Mouse (Mus musculus) heart, embryonic 16.5 days (tissue): Measurements from ENCODE around the gene Pelo. TPM values are rescaled to one million over a fixed set of nuclear protein-coding genes. Genes with fewer than 3 reads are reported as not detected.

ENCODE experiments used
- ATAC-seq: fragments of 200-750 bp; cut with Nextera tagmentation; replicated peaks from 2 replicates; pipeline ENCODE4 v1.8.0; 2017; ENCODE audit warnings: moderate number of reproducible peaks; ENCODE audit not compliant: insufficient read depth, low FRiP score; ENCODE audit errors: extremely low read depth
- H3K27ac ChIP-seq: fragments of 300-500 bp; sonication (generic); 2 replicates; pipeline ENCODE4 v1.5.1; 2014; ENCODE audit warnings: mild to moderate bottlenecking, low read length, control low read depth, moderate library complexity
- H3K27me3 ChIP-seq: fragments of 300-500 bp; sonication (generic); 2 replicates; pipeline ENCODE4 v1.6.1; 2014; ENCODE audit warnings: low read length, mixed read lengths; ENCODE audit not compliant: control insufficient read depth, insufficient read depth
- H3K36me3 ChIP-seq: fragments of 300-500 bp; sonication (generic); 2 replicates; pipeline ENCODE4 v1.6.1; 2014; ENCODE audit not compliant: control insufficient read depth, insufficient read depth
- H3K4me1 ChIP-seq: fragments of 300-500 bp; sonication (generic); 2 replicates; pipeline ENCODE4 v1.6.1; 2014; ENCODE audit warnings: low read length, mixed read lengths; ENCODE audit not compliant: control insufficient read depth, insufficient read depth
- H3K4me2 ChIP-seq: fragments of 300-500 bp; sonication (generic); 2 replicates; pipeline ENCODE4 v1.6.1; 2014; ENCODE audit warnings: low read depth, mild to moderate bottlenecking, control low read depth, low read length
- H3K4me3 ChIP-seq: fragments of 300-500 bp; sonication (generic); 2 replicates; pipeline ENCODE4 v1.5.1; 2014; ENCODE audit warnings: mild to moderate bottlenecking, control low read depth, low read length
- H3K9ac ChIP-seq: fragments of 300-500 bp; sonication (generic); 2 replicates; pipeline ENCODE4 v1.6.1; 2014; ENCODE audit warnings: low read length, control low read depth
- H3K9me3 ChIP-seq: fragments of 300-500 bp; sonication (generic); replicated peaks from 2 replicates; pipeline ENCODE4 v1.6.1; 2016; ENCODE audit warnings: low read length; ENCODE audit not compliant: control insufficient read depth
- WGBS: fragments of 180-500 bp; shearing (Covaris S2); extraction: QIAGEN DNeasy Blood & Tissue Kit; methylation state at CpG from one replicate; pipeline ENCODE4 v1.1.7; 2014; 5-methylcytosine and 5-hydroxymethylcytosine counted together
- polyA plus RNA-seq: library from polyadenylated mRNA; unstranded; fragments of >200 nt; fragmentation: Nextera tagmentation; extraction: Ambion mirVana; gene quantifications from 2 replicates; pipeline ENCODE4 v1.2.1, GENCODE M21; 2015

Pelo gene
- polyA plus RNA-seq, 1 experiment from 2014 or later = 6.9 TPM

DNA sequence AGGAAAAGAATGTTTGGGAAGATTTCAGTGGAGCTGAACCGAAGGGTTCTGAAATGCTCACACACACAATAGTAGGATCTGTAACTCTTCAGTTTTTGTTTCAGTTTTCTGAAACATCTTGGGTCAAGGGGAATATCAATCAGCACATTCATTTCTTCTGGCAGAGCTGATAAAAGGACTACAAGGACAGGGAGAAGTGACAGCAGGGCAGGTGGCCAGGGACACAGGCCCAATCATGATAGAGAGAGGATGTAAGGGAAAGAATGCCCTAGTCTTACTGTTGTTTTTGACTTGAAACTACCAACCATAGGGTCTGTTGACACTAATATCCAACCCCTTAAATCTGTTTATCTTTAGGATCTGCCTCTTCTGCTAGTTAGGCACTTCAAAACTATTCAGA, 34.5 kb upstream of the Pelo start:
- WGBS = 53% methylated on average over 1 of the region's 1 CpGs
- H3K9ac ChIP-seq = no peak overlapping the region
- no peak overlapping the region for H3K4me2 ChIP-seq
- no peak overlapping the region for H3K4me3 ChIP-seq
- no peaks in the 10 kb centered on the region for H3K36me3 ChIP-seq
- no peak for ATAC-seq
- no peaks in the 10 kb centered on the region for H3K9me3 ChIP-seq
- no peaks in the 10 kb centered on the region for H3K27me3 ChIP-seq
- 0 out of 2 replicates have a peak, but pooled peaks cover 3% of the 10 kb centered on the region for H3K4me1 ChIP-seq
- H3K27ac ChIP-seq = no peak overlapping the region

DNA sequence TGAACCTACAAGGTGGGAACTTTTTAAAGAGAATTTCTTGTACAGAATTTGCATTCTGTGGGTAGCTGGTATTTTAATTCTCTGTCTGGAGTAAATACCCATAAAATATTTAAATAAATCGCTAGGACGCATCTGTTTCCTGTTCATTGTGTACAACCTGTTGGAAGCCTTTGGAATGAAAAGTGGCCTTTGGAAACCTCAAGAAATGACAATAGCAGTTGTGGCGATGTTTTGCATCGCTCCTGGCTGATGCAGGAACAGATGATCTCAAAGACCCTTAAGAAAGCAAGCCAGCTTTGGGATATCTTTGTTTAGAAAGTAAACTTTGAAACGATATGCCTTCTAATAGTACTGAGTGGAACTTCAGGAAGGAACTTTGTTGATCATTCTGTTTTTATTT, 28.8 kb upstream of the Pelo start:
- 57% methylated on average over 5 of the region's 5 CpGs for WGBS
- Histone ChIP-seq H3K9ac (no peak overlapping the region), H3K4me3 (no peak overlapping the region), H3K27ac (no peak overlapping the region), H3K9me3 (no peaks in the 10 kb centered on the region), H3K27me3 (no peaks in the 10 kb centered on the region), H3K4me1 (no peaks in the 10 kb centered on the region), H3K4me2 (no peak overlapping the region), H3K36me3 (no peaks in the 10 kb centered on the region)
- ATAC-seq = no peak

DNA sequence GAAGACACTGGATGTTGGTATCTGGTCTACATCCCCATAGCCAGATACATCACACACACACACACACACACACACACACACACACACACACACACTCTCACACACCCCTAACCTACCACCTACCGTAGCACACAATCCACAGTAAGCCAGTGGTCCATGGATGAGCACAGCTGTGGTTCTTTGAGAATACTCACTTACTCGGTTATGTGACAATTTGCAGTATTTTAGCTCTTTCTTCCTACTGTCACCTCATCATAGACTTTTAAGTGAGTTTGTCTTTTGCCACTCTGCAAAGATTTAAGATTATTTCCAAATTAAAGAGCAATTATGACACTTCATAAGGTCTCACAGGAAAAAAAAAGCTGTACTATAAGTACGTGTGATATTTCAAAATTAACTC, 28.2 kb upstream of the Pelo start:
- ATAC-seq = no peak
- WGBS = 80% methylated on average over 3 of the region's 3 CpGs
- no peak overlapping the region for H3K4me3 ChIP-seq

GRCm38 (mm10) chr13:115116930-115117621, 27.1 kb upstream of the Pelo start:
- Histone ChIP-seq H3K27ac (no peak overlapping the region), H3K9ac (no peak overlapping the region), H3K4me3 (no peak overlapping the region), H3K4me2 (no peak overlapping the region), H3K27me3 (no peaks in the 10 kb centered on the region), H3K9me3 (no peaks in the 10 kb centered on the region), H3K4me1 (no peaks in the 10 kb centered on the region), H3K36me3 (no peaks in the 10 kb centered on the region)
- 73% methylated on average over 3 of the region's 3 CpGs for WGBS
- no peak for ATAC-seq

More for the DNA sequence above, 28.2 kb upstream of the Pelo start:
- H3K27me3 ChIP-seq = no peaks in the 10 kb centered on the region
- H3K36me3 ChIP-seq = no peaks in the 10 kb centered on the region
- no peaks in the 10 kb centered on the region for H3K9me3 ChIP-seq
- H3K9ac ChIP-seq = no peak overlapping the region
- no peaks in the 10 kb centered on the region for H3K4me1 ChIP-seq
- H3K27ac ChIP-seq = no peak overlapping the region
- H3K4me2 ChIP-seq = no peak overlapping the region

DNA sequence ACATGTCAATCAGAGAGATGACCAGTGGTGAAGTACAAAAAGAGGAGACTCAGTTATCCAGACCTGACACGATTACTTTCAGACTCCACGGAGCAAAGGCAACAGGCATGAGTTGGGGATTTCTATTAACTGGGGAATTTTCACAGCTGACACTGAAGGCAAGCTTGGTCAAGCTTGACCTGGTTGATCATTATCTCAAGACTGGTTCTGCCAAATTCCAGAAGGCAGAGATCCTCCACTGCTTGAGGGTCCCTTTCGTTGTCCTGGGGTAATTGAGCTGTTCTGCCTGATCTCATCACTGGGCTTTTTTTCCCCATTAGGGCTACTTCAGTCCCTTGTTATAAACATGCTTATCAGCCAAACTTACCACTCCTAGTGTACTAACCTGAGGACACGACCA, 19.6 kb upstream of the Pelo start:
- no peak overlapping the region for H3K9ac ChIP-seq
- no peaks in the 10 kb centered on the region for H3K9me3 ChIP-seq
- H3K36me3 ChIP-seq = no peaks in the 10 kb centered on the region
- no peak for ATAC-seq
- 72% methylated on average over 4 of the region's 4 CpGs for WGBS
- H3K4me1 ChIP-seq = no peaks in the 10 kb centered on the region
- no peaks in the 10 kb centered on the region for H3K27me3 ChIP-seq
- H3K4me2 ChIP-seq = no peak overlapping the region
- H3K27ac ChIP-seq = no peak overlapping the region
- H3K4me3 ChIP-seq = no peak overlapping the region

DNA sequence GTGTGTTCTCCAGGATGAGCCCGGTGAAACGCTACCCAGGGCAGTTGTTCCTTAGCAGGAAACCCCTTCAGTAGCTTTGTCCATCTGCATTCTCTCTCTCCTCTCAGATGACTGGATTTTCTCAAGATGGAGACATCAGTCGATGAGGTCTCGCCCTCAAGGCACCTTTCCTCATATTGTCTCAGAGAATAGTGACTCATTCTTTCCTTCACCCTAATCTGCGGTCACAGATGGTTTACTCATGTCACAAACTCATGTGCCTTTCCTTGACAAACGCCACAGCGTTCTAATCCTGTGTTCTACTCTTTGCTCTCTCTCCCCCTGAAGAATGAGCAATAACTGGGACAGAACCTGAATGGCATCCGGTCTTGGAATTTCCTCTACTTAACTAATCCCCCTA, 17.4 kb upstream of the Pelo start:
- Histone ChIP-seq H3K4me3 (no peak overlapping the region), H3K4me1 (no peaks in the 10 kb centered on the region), H3K27me3 (no peaks in the 10 kb centered on the region), H3K4me2 (no peak overlapping the region), H3K9ac (no peak overlapping the region), H3K36me3 (no peaks in the 10 kb centered on the region), H3K9me3 (no peaks in the 10 kb centered on the region), H3K27ac (no peak overlapping the region)
- 72% methylated on average over 8 of the region's 8 CpGs for WGBS
- no peak for ATAC-seq

- WGBS = 74% methylated on average over 10 of the region's 10 CpGs
- no peak for ATAC-seq
These were observed 16.2 kb upstream of the Pelo start for GRCm38 (mm10) chr13:115106183-115106582.

GRCm38 (mm10) chr13:115102754-115103153, 12.8 kb upstream of the Pelo start:
- Histone ChIP-seq H3K27ac (no peak overlapping the region), H3K4me2 (peak overlapping the region; percentile 66), H3K9ac (no peak overlapping the region), H3K27me3 (no peaks in the 10 kb centered on the region), H3K9me3 (no peaks in the 10 kb centered on the region), H3K4me3 (no peak overlapping the region), H3K36me3 (peaks cover 3% of the 10 kb centered on the region; the same call in 1 of the 2 replicates), H3K4me1 (peaks cover 17% of the 10 kb centered on the region)
- ATAC-seq = no peak
- 90% methylated on average over 2 of the region's 2 CpGs for whole genome bisulfite sequencing

More at GRCm38 (mm10) chr13:115106183-115106582, 16.2 kb upstream of the Pelo start:
- Histone ChIP-seq H3K9ac (no peak overlapping the region), H3K27ac (peak overlapping the region; percentile 35), H3K4me1 (no peaks in the 10 kb centered on the region), H3K36me3 (no peaks in the 10 kb centered on the region), H3K4me3 (no peak overlapping the region), H3K4me2 (no peak overlapping the region), H3K27me3 (no peaks in the 10 kb centered on the region), H3K9me3 (no peaks in the 10 kb centered on the region)

- Histone ChIP-seq H3K36me3 (peaks cover 3% of the 10 kb centered on the region; the same call in 1 of the 2 replicates), H3K4me1 (peaks cover 22% of the 10 kb centered on the region), H3K4me3 (peak within 1 kb of the TSS; percentile 67), H3K27ac (peak within 1 kb of the TSS; percentile 91), H3K9me3 (no peaks in the 10 kb centered on the region), H3K4me2 (peak within 1 kb of the TSS; percentile 66), H3K9ac (peak within 1 kb of the TSS; percentile 81), H3K27me3 (no peaks in the 10 kb centered on the region)
- ATAC-seq = peak; percentile 90
- WGBS = 1% methylated on average over 39 of the region's 39 CpGs
These were observed 11.6 kb upstream of the Pelo start, which contains the start of the genes Gm49395 and Itga1 for GRCm38 (mm10) chr13:115101355-115102191. Gene Gm49395 (minus strand): TSS chr13:115101921. Gene Itga1 (minus strand): TSS chr13:115101964.
